Mouse (Mus musculus): Measurements from ENCODE around the gene Rrn3. TPM values are rescaled to one million over a fixed set of nuclear protein-coding genes. Genes with fewer than 3 reads are reported as not detected.

Rrn3 gene
- total and polyA plus RNA-seq, 3 experiments: 60.0 to 92.8 TPM; not detected in 1

DNA sequence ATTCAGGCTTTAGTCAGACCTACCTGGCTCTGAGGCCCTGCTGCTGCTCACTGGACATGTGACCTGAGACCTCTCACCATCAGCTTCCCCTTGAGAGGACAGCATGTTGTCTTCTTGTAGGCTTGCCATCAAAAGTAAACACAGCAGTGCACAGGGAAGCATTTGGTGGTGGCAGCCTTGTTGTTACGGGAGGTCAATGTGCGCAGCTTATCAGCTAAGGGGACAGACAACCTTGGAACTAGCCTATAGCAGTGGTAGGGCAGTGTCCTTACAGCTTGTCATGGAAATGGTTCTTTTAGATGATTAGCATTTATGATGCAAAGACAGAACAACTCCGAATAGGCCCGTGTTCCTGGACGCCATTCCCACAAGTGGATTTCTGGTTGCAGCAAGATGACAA is 53.9 kb downstream of the Rrn3 start:
- Histone ChIP-seq H3K9me3 (replicated peaks; ENCODE audit: insufficient read depth, low read length) (no peaks in the 10 kb centered on the region), H3K27ac (ENCODE audit: control insufficient read depth, low read depth, low read length) (no peak overlapping the region), H3K79me2 (ENCODE audit: control insufficient read depth, insufficient read depth, low read length, poor library complexity) (peaks cover 1% of the 10 kb centered on the region; the same call in 1 of the 2 replicates), H3K27me3 (ENCODE audit: control insufficient read depth in 1 of 2, insufficient read depth in 2 of 2, low read length in 2 of 2) (no peaks in the 10 kb centered on the region), H3K4me1 (ENCODE audit: control insufficient read depth in 1 of 2, insufficient read depth in 2 of 2, low read length in 2 of 2) (no peaks in the 10 kb centered on the region), H3K4me3 (ENCODE audit: control insufficient read depth in 1 of 2, insufficient read depth in 1 of 2, low read depth in 2 of 2, low read length in 2 of 2) (no peak overlapping the region), H3K9ac (ENCODE audit: control insufficient read depth, low read depth, low read length, poor library complexity, severe bottlenecking) (no peak overlapping the region), H3K36me3 (ENCODE audit: control insufficient read depth in 1 of 2, insufficient read depth in 2 of 2, low read length in 2 of 2) (peaks cover 0 to 10% of the 10 kb centered on the region in 2 experiments; a peak in 2 of 4 replicates)
- TF ChIP-seq MYC (IDR thresholded peaks at IDR 0.05; ENCODE audit: low read depth, low read length) (no peak), USF1 (IDR thresholded peaks at IDR 0.05; ENCODE audit: low read depth, low read length) (no peak), ZNF384 (IDR thresholded peaks at IDR 0.05; ENCODE audit: low read depth, low read length) (no peak), RCOR1 (IDR thresholded peaks at IDR 0.05; ENCODE audit: low read depth, low read length) (no peak), RAD21 (IDR thresholded peaks at IDR 0.05; ENCODE audit: low read depth, low read length) (no peak), MAZ (IDR thresholded peaks at IDR 0.05; ENCODE audit: low read depth, low read length) (no peak), MXI1 (IDR thresholded peaks at IDR 0.05; ENCODE audit: low read depth, low read length) (no peak)
- no peak for DNase-seq (ENCODE audit: low read depth, low spot score)

DNA sequence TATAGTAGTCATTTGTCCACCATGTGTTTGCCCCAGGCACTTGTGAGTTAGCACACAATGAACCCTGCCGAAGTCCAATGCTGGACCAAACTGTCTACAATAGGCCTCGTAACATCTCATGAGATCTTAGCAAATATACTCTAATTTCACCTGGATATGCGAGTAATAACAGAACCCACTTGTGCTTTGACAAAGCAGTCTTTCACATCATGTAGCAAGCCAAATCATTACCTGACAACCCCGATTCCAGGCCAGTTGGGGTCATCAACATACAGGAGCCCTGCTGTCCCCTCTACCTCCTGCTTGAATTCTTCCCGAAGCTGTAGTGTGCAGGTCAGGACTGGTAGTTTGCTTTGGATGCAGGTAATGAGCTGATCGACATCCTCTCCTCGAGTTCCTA is 59.5 kb downstream of the Rrn3 start:
- Histone ChIP-seq H3K79me2 (ENCODE audit: control insufficient read depth, insufficient read depth, low read length, poor library complexity) (no peaks in the 10 kb centered on the region), H3K9ac (ENCODE audit: control insufficient read depth, low read depth, low read length, poor library complexity, severe bottlenecking) (no peak overlapping the region), H3K4me3 (ENCODE audit: control insufficient read depth in 1 of 2, insufficient read depth in 1 of 2, low read depth in 2 of 2, low read length in 2 of 2) (no peak overlapping the region), H3K4me1 (ENCODE audit: control insufficient read depth in 1 of 2, insufficient read depth in 2 of 2, low read length in 2 of 2) (no peaks in the 10 kb centered on the region), H3K36me3 (ENCODE audit: control insufficient read depth in 1 of 2, insufficient read depth in 2 of 2, low read length in 2 of 2) (peaks cover 0 to 4% of the 10 kb centered on the region in 2 experiments; a peak in 2 of 4 replicates), H3K27ac (ENCODE audit: control insufficient read depth, low read depth, low read length) (no peak overlapping the region), H3K9me3 (replicated peaks; ENCODE audit: insufficient read depth, low read length) (no peaks in the 10 kb centered on the region), H3K27me3 (ENCODE audit: control insufficient read depth in 1 of 2, insufficient read depth in 2 of 2, low read length in 2 of 2) (no peaks in the 10 kb centered on the region)
- no peak for TF ChIP-seq MYB (IDR thresholded peaks at IDR 0.05; ENCODE audit: low read depth, low read length)
- TF ChIP-seq MYC (IDR thresholded peaks at IDR 0.05; ENCODE audit: low read depth, low read length): no peak
- TF ChIP-seq USF2 (IDR thresholded peaks at IDR 0.05; ENCODE audit: borderline replicate concordance in 1 of 2, insufficient read depth in 1 of 2, low read depth in 1 of 2, low read length in 2 of 2): no peak
- TF ChIP-seq TCF12 (IDR thresholded peaks at IDR 0.05; ENCODE audit: low read depth, low read length): no peak
- no peak for TF ChIP-seq BHLHE40 (IDR thresholded peaks at IDR 0.05; ENCODE audit: borderline replicate concordance, low read depth, low read length)
- no peak for TF ChIP-seq TAL1 (IDR thresholded peaks at IDR 0.05; ENCODE audit: low read length)
- no peak for TF ChIP-seq UBTF (IDR thresholded peaks at IDR 0.05; ENCODE audit: borderline replicate concordance, insufficient read depth, low read depth, low read length)
- no peak for TF ChIP-seq JUND (IDR thresholded peaks at IDR 0.05; ENCODE audit: low read depth, low read length)
- no peak for DNase-seq (ENCODE audit: low read depth, low spot score)

DNA sequence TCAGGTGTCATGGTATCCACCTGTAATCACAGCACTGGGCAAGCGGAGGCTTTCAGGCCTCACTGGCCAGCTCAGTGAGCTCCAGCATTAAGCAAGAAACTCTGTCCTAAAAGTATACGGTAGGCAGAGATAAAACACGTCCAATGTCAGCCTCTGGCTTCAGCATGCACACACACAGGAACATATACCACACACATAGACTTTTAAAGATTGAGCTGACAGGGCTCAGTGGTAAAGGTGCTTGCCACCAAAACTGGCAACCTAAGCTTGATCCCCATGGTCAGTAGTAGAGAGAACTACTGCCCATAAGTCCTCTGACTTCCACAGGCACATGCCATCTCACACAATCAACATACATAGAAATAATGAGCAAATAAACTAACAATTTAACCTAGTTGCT is 60.4 kb downstream of the Rrn3 start:
- no peak overlapping the region for H3K27ac ChIP-seq (ENCODE audit: control insufficient read depth, low read depth, low read length)
- H3K79me2 ChIP-seq (ENCODE audit: control insufficient read depth, insufficient read depth, low read length, poor library complexity): no peaks in the 10 kb centered on the region
- H3K4me3 ChIP-seq (ENCODE audit: control insufficient read depth in 1 of 2, insufficient read depth in 1 of 2, low read depth in 2 of 2, low read length in 2 of 2): no peak overlapping the region
- H3K9me3 ChIP-seq (replicated peaks; ENCODE audit: insufficient read depth, low read length): no peaks in the 10 kb centered on the region
- H3K36me3 ChIP-seq (ENCODE audit: control insufficient read depth in 1 of 2, insufficient read depth in 2 of 2, low read length in 2 of 2): peaks cover 0 to 4% of the 10 kb centered on the region in 2 experiments; a peak in 2 of 4 replicates
- TF ChIP-seq CHD2 (IDR thresholded peaks at IDR 0.05; ENCODE audit: low read length): no peak
- TF ChIP-seq CHD1 (IDR thresholded peaks at IDR 0.05; ENCODE audit: low read depth, low read length): no peak
- TF ChIP-seq ELF1 (IDR thresholded peaks at IDR 0.05; ENCODE audit: low read depth, low read length): no peak
- TF ChIP-seq KAT2A (conservative IDR thresholded peaks at IDR 0.05; ENCODE audit: low read depth, low read length): no peak
- TF ChIP-seq NELFE (IDR thresholded peaks at IDR 0.05; ENCODE audit: low read depth, low read length): no peak
- TF ChIP-seq MAX (IDR thresholded peaks at IDR 0.05; ENCODE audit: low read length): no peak
- no peak for TF ChIP-seq E2F4 (IDR thresholded peaks at IDR 0.05; ENCODE audit: borderline replicate concordance, low read depth, low read length)
- no peak for TF ChIP-seq SMC3 (IDR thresholded peaks at IDR 0.05; ENCODE audit: low read depth, low read length)
- TF ChIP-seq TAL1 (IDR thresholded peaks at IDR 0.05; ENCODE audit: low read length): no peak
- no peak for TF ChIP-seq JUND (IDR thresholded peaks at IDR 0.05; ENCODE audit: low read depth, low read length)
- no peak for TF ChIP-seq RAD21 (IDR thresholded peaks at IDR 0.05; ENCODE audit: low read depth, low read length)
- TF ChIP-seq MYB (IDR thresholded peaks at IDR 0.05; ENCODE audit: low read depth, low read length): no peak
- no peak for TF ChIP-seq TCF12 (IDR thresholded peaks at IDR 0.05; ENCODE audit: low read depth, low read length)
- H3K27me3 ChIP-seq (ENCODE audit: control insufficient read depth in 1 of 2, insufficient read depth in 2 of 2, low read length in 2 of 2): no peaks in the 10 kb centered on the region
- no peaks in the 10 kb centered on the region for H3K4me1 ChIP-seq (ENCODE audit: control insufficient read depth in 1 of 2, insufficient read depth in 2 of 2, low read length in 2 of 2)
- no peak overlapping the region for H3K9ac ChIP-seq (ENCODE audit: control insufficient read depth, low read depth, low read length, poor library complexity, severe bottlenecking)
- DNase-seq (ENCODE audit: low read depth, low spot score): no peak
